Comparison of ENCODE assay signal across 33 mouse cellular contexts in genomic region chr1:61160505-61160904, GRCm38 (mm10).
"Had no signal": no experiment of that assay in that cellular context is flagged by ENCODE, and none has a peak within 500 bp of the region (broad histone marks: within the 10 kb centered on the region; RNA-seq: fewer than 3 reads in every experiment).

No protein-coding gene starts in this region.

- H3K9ac ChIP-seq: heart, embryonic 13.5 days; heart, embryonic 15.5 days; hindbrain, embryonic 12.5 days; hindbrain, embryonic 13.5 days; hindbrain, embryonic 14.5 days; hindbrain, embryonic 15.5 days; intestine, embryonic 15.5 days; kidney, embryonic 15.5 days had no signal

- H3K9me3 ChIP-seq: heart, embryonic 13.5 days; heart, embryonic 15.5 days; hindbrain, embryonic 10.5 days; hindbrain, embryonic 12.5 days; hindbrain, embryonic 13.5 days; hindbrain, embryonic 15.5 days; intestine, embryonic 15.5 days; kidney, embryonic 15.5 days had no signal

- H3K4me1 ChIP-seq: heart, embryonic 13.5 days; heart, embryonic 15.5 days; hindbrain, embryonic 10.5 days; hindbrain, embryonic 12.5 days; hindbrain, embryonic 13.5 days; hindbrain, embryonic 15.5 days; intestine, embryonic 15.5 days; kidney, embryonic 15.5 days had no signal

- H3K27me3 ChIP-seq: heart, embryonic 13.5 days; heart, embryonic 15.5 days; hindbrain, embryonic 12.5 days; hindbrain, embryonic 13.5 days; hindbrain, embryonic 15.5 days; intestine, embryonic 15.5 days; kidney, embryonic 15.5 days had no signal

- DNase-seq: heart, postnatal 10 days; heart, postnatal 14 days; heart, postnatal 36 days; heart, postnatal 4 days; kidney, adult 11 months; kidney, adult 18-20 months; kidney, adult 2 months; kidney, adult 8-10 months; kidney, adult 9 months; kidney, postnatal 10 days; kidney, postnatal 14 days; kidney, postnatal 25 days; kidney, postnatal 36 days; kidney, postnatal 4 days; layer of hippocampus, adult 9-11 months; layer of hippocampus, postnatal 36 days had no signal

- H3K27ac ChIP-seq: heart, embryonic 13.5 days; heart, embryonic 15.5 days; hindbrain, embryonic 10.5 days; hindbrain, embryonic 12.5 days; hindbrain, embryonic 13.5 days; hindbrain, embryonic 14.5 days; hindbrain, embryonic 15.5 days; hindbrain, postnatal 0 days; intestine, embryonic 15.5 days; kidney, embryonic 15.5 days; kidney, postnatal 0 days; layer of hippocampus, adult 2 months; left cerebral cortex, adult 2 months had no signal

- H3K4me2 ChIP-seq: heart, embryonic 13.5 days; heart, embryonic 15.5 days; hindbrain, embryonic 12.5 days; hindbrain, embryonic 13.5 days; hindbrain, embryonic 14.5 days; hindbrain, embryonic 15.5 days; intestine, embryonic 15.5 days; kidney, embryonic 15.5 days had no signal

- H3K36me3 ChIP-seq: heart, embryonic 13.5 days; heart, embryonic 15.5 days; hindbrain, embryonic 10.5 days; hindbrain, embryonic 12.5 days; hindbrain, embryonic 13.5 days; hindbrain, embryonic 15.5 days; intestine, embryonic 15.5 days; kidney, embryonic 15.5 days had no signal

- H3K4me3 ChIP-seq: heart, embryonic 13.5 days; heart, embryonic 15.5 days; hindbrain, embryonic 10.5 days; hindbrain, embryonic 12.5 days; hindbrain, embryonic 13.5 days; hindbrain, embryonic 15.5 days; intestine, embryonic 15.5 days; kidney, embryonic 15.5 days; layer of hippocampus, adult 2 months; left cerebral cortex, adult 2 months had no signal

- ATAC-seq: hindbrain, embryonic 16.5 days; hindbrain, postnatal 0 days; inflammation-experienced regulatory T-cells, adult 6 months; intestine, embryonic 15.5 days; intestine, embryonic 16.5 days; intestine, postnatal 0 days had no signal
